Mouse (Mus musculus): ENCODE results near the gene Ccdc153. TPM values are rescaled to one million over a fixed set of nuclear protein-coding genes. Genes with fewer than 3 reads are reported as not detected.

The Ccdc153 gene
- 1 to 10 TPM; 1.3 to 2.0 TPM for total RNA-seq (2021)

DNA sequence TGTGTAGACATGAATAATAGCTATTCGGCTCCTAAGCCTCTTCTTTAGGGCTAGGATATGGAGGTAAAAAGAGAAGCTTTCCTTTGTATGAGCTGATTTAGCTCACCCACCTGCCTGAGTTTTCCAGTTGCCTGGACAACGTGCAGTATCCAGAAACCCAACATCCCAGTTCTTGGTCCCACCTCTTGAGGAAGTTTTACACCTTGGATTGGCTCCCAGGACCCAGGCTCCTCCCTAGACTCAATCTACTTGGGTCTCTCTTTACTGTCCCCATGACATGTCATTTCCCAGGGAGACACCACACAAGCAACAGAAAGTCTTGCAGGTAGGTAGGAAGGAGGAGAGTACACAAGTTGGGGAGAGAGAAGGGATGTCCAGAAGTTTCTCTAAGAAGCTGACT is at the start of gene Ccdc153:
Ccdc153 (plus strand) TSS at position 278 of the 400 bp plus-strand sequence.
- no peak for DNase-seq (ENCODE audit: low spot score in 2 of 2)
- intact Hi-C loops (cut with DNase I), result no loop called here

DNA sequence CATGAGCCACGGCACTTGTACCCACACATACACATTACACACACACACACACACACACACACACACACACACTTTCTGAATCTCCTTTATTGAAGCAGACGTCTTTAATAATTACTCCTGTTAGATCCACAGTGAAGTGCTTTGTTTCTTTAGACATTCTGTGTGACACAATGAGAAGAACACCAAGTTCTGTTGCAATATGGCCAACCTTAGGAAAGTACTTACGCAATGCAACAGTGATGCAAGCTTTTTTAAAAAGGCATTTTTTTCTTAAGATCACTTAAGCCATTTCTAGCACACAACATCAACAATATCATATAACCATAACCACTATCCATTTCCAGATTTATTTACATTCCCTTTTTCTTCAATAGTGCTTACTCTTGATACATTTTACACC is 49.3 kb upstream of the Ccdc153 start:
- DNase-seq (ENCODE audit: low spot score in 2 of 2), result no peak
- intact Hi-C loops (cut with DNase I), result no loop called here

DNA sequence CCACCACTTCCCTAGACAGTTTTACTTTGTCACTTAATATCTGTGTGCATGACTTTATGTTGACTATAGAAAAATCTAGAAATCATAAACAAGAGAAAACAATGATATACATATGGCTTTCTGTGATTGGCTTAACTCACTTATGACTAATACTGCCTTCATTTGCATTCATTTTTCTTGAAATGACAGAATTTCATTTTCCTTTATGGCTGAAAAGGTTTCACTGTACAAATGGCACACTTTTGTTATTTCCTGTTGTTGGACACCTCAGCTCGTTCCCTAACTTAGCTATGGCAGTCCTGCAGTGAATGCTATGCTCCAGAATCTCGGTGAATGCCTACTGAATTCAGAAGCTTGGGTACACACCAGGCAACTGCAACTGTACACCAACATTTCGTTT is 48.2 kb upstream of the Ccdc153 start:
- intact Hi-C loops (cut with DNase I), result no loop called here

DNA sequence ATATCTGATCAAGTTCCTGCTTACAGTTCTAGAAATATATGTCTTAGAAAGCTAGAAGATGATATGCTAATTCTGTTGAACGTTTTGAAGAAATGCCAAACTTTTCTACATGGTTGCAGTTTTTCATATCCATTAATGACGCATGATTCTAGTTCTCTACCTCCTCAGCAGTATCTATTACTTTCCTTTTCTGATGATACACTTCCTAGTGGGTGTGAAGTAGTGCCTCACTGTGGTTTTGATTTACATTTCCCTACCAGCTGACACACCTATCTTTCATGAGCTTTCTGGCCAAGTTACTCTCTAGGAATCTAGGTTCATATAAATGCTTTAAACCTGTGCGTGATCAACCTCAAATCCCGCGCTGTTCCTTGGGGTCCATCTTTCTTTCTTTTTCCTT is 47.7 kb upstream of the Ccdc153 start:
- no peak for DNase-seq (ENCODE audit: low spot score in 2 of 2)
- intact Hi-C loops (cut with DNase I), result no loop called here

More for the DNA sequence above, 48.2 kb upstream of the Ccdc153 start:
- no peak for DNase-seq (ENCODE audit: low spot score in 2 of 2)

DNA sequence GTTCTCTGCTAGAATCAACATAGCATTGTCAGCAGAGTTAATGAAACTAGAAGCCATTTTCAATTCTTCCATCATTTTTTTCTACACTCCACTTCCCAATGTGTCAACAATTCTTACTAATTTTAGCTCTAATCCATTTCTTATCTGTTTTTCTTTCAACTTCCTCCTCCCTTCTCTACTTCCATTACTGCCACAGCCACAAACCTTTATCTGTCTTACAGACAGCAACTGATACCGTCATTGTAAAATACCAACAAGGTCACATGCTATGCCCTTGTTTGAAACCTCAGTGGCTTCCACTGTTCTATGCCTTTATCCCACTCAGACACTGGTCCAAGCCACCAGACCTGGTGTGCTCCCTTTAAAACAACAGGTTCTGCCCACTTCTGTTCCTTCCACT is 46.5 kb upstream of the Ccdc153 start:
- DNase-seq (ENCODE audit: low spot score in 2 of 2), result no peak
- intact Hi-C loops (cut with DNase I), result no loop called here

DNA sequence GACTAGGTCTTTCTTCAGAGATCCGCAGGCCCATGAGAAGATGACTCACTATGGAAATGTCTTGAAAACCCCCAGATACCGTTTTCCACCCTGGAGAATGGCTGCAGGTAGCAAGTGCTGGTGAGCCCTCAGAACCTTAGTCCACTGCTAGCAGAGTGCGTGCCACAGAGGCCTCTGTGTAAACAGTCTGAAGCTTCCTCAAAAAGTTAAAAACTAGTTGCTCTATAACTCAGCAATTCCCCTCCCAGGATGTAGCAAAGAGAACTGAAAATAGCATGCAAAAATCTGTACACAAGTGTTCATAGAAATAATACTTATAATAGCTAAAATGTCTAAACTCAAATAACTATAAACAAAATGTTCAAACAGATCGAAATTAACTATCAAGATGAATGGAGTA is 44.1 kb upstream of the Ccdc153 start:
- intact Hi-C loops (cut with DNase I), result no loop called here
- DNase-seq (ENCODE audit: low spot score in 2 of 2), result no peak

DNA sequence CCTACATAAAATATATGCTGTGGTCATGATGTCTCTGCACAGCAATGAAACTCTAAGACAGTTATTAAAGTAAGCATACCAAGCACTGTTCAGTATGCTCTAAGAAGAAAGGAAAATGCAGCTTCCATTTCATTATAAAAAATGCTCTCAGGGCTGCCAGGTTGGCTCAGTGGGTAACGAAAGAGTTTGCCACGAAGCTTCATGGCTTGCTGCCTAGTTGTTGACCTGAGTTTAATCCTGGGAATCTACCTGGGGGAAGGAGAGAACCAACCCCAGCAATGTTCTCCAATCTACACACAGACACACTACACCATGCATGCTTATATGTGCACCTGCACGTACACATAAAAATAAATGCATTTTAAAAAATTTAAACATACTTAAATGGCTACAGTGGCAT is 41.3 kb upstream of the Ccdc153 start:
- intact Hi-C loops (cut with DNase I), result no loop called here
- DNase-seq (ENCODE audit: low spot score in 2 of 2), result no peak

DNA sequence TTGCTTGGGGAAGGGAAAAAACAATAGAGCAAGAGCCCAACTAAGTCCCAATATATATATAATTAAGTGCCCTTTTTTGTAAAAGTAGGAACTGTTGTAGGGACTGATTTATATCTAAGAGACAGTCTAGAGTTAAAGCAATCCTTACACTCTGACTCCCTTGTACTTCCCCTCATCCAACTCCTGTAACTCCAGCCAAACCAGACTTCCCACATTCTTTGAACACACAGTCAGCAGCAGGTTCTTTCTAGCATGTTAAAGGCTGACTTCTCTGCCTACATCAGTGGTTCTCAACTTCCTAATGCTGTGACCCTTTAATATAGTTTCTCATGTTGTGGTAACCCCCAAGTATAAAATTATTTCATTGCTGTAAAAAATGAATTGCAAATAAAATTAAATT is 40.9 kb upstream of the Ccdc153 start:
- intact Hi-C loops (cut with DNase I), result no loop called here
- no peak for DNase-seq (ENCODE audit: low spot score in 2 of 2)

DNA sequence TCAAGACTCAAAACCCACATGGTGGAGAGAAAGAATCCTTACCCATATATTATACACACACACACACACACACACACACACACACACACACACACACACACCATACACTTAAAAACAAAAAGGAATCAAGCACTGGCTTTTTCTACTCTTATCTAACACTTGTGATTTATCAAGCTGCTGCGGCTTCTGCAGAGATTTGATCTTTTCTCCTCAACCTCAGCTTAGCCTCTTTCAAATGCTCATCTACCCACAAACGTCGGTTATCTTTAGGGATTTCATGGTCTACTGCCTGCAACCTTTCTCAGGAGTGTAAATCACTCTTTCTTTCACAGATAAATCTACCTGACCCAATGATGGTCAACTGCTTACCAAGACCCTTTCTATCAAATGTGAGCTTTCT is 40.0 kb upstream of the Ccdc153 start:
- no peak for DNase-seq (ENCODE audit: low spot score in 2 of 2)
- intact Hi-C loops (cut with DNase I), result no loop called here

DNA sequence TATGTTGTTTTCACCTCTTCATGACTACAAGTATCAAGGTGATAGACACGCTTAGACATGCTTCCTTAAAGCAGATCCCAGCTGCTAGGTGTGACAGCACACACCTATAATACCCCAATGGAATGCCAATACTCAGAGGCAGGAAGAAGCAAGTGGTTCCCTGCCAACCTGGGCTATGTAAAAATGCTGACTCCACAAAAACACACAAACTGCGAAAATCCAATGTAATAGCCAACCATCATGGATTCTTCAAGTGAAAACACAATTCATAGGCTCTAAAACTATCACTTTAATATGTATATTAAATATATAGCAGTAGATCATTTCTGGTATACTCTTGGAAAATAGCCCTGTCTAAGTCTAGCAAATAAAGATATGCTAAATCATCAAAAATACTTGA is 32.6 kb upstream of the Ccdc153 start:
- no peak for DNase-seq (ENCODE audit: low spot score in 2 of 2)
- intact Hi-C loops (cut with DNase I), result no loop called here

DNA sequence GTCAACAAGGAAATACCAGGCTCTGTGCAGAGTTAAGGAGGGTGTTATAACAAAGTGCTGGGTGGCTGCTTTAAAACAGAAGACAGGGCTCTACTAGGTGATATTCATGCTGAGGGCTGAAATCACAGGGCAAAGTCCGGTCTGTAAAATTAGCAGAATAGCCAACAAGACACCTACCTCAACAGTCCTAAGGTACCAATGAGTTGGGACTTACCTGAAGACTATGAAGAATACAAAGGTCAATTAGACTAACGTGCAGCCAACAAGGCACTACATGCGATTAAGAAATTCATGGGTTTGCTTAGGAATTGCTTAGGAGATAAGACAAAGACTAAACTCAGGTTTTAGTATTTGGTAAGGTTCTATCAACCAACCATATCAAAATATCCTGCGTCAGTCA is 31.1 kb upstream of the Ccdc153 start:
- intact Hi-C loops (cut with DNase I), result no loop called here
- DNase-seq (ENCODE audit: low spot score in 2 of 2), result no peak

DNA sequence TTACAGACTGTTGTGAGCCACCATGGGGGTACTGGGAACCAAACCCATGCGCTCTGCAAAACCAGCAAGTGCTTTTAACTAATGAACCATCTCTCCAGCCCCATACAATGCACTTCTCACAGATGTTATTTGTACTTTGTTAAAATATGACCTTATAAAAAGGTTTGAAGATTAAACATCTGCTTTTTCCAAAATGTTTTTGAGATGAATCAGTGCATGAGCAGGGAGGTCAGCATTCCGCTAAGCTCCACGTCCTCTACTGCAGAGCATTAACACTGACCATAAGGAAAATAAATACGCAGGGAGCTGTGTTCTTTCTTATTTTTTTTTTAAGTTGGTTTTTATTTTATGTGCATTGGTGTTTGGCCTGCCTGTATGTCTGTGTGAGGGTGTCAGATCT is 28.1 kb upstream of the Ccdc153 start:
- no peak for DNase-seq (ENCODE audit: low spot score in 2 of 2)
- intact Hi-C loops (cut with DNase I), result no loop called here

DNA sequence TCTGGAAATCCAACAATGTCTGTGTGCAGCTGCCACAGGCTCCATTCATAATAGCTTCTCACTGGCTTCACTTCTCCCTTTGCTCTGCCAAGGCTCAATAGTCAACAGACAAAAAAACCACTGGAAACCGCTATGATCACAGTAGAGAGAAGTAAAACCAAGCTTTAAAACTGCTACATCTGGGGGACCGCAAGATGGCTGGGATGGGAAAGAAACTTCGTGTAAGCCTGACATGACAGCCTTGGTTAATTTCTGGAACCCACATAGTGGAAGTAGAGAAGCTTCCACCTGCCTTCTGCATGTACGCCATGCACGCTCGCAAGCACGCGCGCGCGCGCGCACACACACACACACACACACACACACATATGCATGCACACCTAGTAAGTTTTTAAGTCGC is 26.9 kb upstream of the Ccdc153 start:
- no peak for DNase-seq (ENCODE audit: low spot score in 2 of 2)
- intact Hi-C loops (cut with DNase I), result no loop called here

DNA sequence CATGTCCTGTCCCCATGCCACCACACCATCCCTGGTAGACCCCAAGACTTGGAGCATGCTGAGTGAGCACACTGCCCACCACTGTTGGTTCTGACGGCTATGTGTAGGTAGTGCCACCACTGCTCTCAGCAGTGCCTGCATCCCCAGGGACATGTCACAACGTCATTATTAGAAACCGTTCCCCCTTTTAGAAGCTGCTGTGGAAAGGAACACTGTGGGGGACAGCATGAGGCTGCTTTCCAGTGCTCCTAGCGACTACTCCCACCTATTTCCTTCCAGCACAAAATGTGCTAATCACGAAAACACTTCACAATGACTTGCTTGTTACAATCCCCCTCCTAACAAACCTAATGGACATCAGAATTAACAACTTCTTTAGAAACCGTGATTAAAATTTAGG is 14.5 kb upstream of the Ccdc153 start:
- peak in 1 of 2 experiments; percentile 25 for DNase-seq (ENCODE audit: low spot score in 2 of 2)
- intact Hi-C loops (cut with DNase I), result no loop called here

DNA sequence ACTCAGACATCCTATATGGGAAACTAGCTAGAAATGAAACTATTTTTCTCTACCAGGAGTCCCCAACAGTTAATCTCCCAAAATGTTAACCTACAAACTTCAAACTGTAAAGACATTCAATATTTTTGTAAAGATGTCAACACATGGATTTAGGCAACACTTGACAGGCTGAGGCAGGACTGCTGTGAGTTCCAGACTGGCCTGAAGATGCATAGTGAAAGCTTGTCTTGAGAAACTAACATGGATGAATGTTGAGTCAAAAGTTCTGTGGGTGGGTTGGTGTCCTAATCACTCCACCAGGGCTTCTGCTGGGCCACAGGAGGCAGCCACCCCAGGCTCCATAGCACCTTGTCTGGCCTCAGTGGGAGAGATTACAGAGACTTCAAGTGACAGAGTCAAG is 8.9 kb upstream of the Ccdc153 start:
- intact Hi-C loops (cut with DNase I), result loop anchor here (10.0 kb wide), 2 partner anchors 47 to 247 kb away; no protein-coding TSS in a partner anchor

DNA sequence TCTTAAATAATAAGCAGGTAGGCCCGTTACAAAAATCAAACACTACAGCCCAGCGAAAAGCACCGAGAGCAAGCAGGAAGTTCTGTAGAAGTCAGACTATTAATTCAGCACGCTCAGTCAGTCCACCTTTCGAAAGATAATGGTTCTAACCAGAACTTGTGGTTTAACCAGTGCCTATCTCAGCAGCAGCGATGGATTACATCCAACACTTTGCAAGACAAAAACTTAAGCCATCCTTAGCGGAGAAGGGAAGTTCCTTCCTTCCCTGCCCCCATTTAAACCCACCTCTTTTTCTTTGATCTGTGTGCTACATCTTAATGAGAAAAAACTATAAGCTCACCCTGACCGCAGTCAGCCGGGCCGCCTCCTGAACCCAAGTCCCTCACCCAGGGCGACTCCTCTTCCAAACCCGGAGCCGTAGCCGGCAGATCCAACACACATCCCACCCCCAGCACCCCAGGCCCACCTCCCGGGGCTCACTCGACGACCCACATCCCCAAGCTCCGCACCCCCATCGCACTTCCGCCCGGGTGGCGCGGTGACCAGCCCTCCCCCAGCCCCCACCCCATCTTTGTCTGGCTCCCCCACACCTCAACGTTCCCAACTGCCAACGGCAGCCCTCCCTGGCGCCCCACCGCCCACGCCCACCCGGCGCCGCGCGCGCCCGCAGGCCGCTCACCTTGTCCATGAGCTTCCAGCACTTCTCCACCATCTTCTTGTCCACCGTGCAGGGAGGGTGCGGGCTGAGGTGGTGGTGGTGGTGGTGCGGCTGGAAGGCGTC is 7.3 kb upstream of the Ccdc153 start:
- intact Hi-C loops (cut with DNase I), result loop anchor here (10.0 kb wide), 2 partner anchors 48 to 248 kb away; no protein-coding TSS in a partner anchor
- peak in 1 of 2 experiments; percentile 35 for DNase-seq (ENCODE audit: low spot score in 2 of 2)

More for the DNA sequence above, 8.9 kb upstream of the Ccdc153 start:
- DNase-seq (ENCODE audit: low spot score in 2 of 2), result no peak

DNA sequence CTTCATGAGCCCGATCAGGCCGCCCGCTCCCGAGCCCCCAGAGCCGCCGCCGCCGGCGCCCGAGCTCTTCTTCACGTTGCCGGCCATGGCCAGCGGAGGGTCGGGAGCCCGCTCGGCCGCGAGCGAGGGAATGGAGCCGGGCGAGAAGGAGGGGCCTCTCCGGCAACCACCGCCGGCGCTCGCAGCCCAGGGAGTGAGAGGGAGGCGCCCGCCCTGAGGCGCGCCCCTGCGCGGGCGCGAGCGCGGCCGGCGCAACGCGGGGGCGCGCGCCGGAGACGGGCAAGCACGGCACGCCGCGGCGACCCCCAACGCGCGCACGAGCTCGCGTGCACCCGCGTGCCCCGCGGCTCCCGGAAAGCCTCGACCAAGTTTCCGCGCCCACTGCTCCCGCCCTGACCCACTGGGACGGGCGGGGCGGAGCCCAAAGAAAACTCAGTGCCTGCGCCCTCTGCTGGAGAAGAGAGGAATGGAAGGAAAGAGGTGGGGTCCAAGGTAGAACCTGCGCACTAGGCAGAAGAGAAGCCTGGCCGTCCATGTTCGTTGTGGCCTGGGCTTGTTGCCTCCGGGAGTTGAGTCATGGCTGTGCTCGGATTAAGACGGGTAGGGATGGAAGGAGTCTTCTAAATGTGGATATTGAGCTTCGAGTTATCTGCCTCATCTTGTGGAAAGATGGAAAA is 6.5 kb upstream of the Ccdc153 start, which contains the start of gene Cbl:
Cbl (minus strand) TSS at position 248 of the 677 bp plus-strand sequence.
- intact Hi-C loops (cut with DNase I), result loop anchor here (1.0 to 10.0 kb wide), 3 partner anchors 49 to 249 kb away; no protein-coding TSS in a partner anchor
- DNase-seq (ENCODE audit: low spot score in 2 of 2), result peak; percentile 99 to 100

DNA sequence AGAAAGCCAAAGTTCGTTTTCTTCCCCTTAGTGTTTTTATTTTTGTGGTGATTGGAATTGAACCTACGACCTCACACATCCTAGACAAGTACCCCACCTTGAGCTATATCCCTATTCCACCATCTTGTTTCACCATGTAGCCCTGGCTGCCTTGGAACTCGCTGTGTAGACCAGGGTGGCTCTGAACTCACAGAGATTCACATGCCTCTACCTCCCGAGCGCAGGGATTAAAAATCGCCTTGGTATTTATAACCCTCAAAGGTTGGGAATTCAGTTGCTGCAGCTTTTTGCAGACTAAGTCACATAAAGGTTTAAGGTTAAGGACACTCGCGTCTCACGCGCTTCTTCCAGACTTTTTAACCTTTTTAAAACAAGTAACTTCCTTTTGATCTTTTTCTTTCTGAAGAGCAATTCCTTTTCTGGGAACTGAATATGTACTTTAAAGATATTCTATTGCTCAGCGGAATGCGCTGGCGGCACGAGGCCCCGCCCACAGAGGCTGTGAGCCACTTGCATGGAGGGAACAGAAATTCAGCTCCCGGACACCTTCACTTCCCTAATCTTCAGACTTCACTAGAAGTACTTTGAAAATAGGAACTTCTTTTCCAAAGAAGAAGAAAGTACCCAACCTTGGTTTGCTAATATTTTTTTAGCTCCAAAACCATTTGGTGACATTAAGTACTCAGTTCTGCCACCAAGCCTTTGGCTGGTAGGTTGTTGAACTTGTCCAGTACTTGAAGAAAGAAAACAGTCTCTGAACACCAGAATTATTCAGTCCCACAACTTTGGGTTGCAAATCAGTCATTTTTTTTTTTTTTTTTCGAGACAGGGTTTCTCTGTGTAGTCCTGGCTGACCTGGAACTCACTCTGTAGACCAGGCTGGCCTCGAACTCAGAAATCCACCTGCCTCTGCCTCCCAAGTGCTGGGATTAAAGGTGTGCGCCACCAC is 5.7 kb upstream of the Ccdc153 start:
- intact Hi-C loops (cut with DNase I), result loop anchor here (1.0 to 10.0 kb wide), 3 partner anchors 50 to 250 kb away; no protein-coding TSS in a partner anchor
- DNase-seq (ENCODE audit: low spot score in 2 of 2), result peak; percentile 61 to 66

DNA sequence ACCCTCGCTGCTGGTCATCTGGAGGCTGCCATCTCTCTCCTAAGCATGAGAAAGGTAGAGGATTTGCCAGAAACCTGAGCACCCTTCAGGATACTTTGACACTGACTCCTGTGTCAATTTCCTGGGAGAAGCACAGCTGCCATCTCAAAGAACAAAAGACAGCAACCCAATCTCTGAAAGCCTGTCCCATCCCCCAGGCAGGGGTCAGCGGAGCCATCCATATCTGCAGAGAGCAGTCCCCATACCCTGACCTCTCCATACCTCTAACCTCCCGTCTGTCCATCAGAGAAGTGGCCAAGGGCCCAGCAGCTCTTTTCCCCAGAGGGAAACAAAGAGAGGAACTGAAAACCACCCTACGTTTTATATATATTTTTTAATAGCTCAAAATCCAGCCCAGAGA is 3.9 kb upstream of the Ccdc153 start:
- intact Hi-C loops (cut with DNase I), result loop anchor here (10.0 kb wide), 2 partner anchors 52 to 252 kb away; no protein-coding TSS in a partner anchor
- no peak for DNase-seq (ENCODE audit: low spot score in 2 of 2)

DNA sequence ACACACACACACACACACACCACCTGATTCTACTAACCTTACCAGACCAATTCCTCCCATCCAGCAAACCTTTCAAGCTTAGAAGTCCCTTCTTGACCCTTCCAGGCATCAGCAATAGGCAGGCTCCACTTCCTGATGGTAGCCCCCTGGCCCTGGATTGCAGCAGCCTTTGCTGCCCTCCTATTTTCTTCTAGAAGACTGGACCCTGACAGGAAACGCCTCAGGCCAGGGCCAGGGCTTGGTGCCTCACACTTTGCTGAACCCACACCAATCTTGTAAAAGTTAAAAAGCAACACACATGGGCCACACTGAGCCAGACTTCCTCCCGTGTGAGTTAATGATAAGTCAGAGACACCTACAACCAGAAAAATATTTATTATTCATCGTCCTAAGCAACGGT is 3.3 kb upstream of the Ccdc153 start:
- no peak for DNase-seq (ENCODE audit: low spot score in 2 of 2)
- intact Hi-C loops (cut with DNase I), result loop anchor here (10.0 kb wide), 2 partner anchors 52 to 252 kb away; no protein-coding TSS in a partner anchor

Data from left cerebral cortex, postnatal 25 days (tissue).